Mouse (Mus musculus) C2C12 (cell line): Measurements from ENCODE around the gene Vapb. TPM values are rescaled to one million over a fixed set of nuclear protein-coding genes. Genes with fewer than 3 reads are reported as not detected.

Experiments used
- H3K27me3 ChIP-seq: one replicate; pipeline ENCODE4 v1.6.1; 2011; ENCODE audit not compliant: control insufficient read depth, insufficient read depth, insufficient read length
- H3K36me3 ChIP-seq: one replicate; pipeline ENCODE4 v1.6.1; 2011; ENCODE audit not compliant: control insufficient read depth, insufficient read depth
- H3K4me3 ChIP-seq: one replicate; pipeline ENCODE4 v1.5.1; 2011; ENCODE audit warnings: mild to moderate bottlenecking, control low read depth; ENCODE audit not compliant: poor library complexity, insufficient read depth, severe bottlenecking
- H3K79me2 ChIP-seq: one replicate; pipeline ENCODE4 v1.6.1; 2011; ENCODE audit not compliant: control insufficient read depth, insufficient read depth
- H3K79me3 ChIP-seq: one replicate; pipeline ENCODE4 v1.6.1; 2011; ENCODE audit warnings: low read depth, control low read depth
- H3ac ChIP-seq: one replicate; pipeline ENCODE3; 2011; ENCODE audit warnings: low read depth; ENCODE audit not compliant: control insufficient read depth, insufficient read length
- CEBPB ChIP-seq: IDR thresholded peaks from one replicate; pipeline ENCODE4 v1.6.1; 2011; ENCODE audit warnings: low read depth, mild to moderate bottlenecking, control low read depth, moderate library complexity
- CTCF ChIP-seq: IDR thresholded peaks from one replicate; pipeline ENCODE4 v1.5.1; 2011; ENCODE audit not compliant: control insufficient read depth, insufficient read depth, insufficient read length
- FOSL1 ChIP-seq: IDR thresholded peaks from one replicate; pipeline ENCODE4 v1.8.0; 2011; ENCODE audit warnings: mild to moderate bottlenecking, low read length; ENCODE audit not compliant: poor library complexity, insufficient read depth, severe bottlenecking
- MAX ChIP-seq: IDR thresholded peaks from one replicate; pipeline ENCODE4 v1.6.1; 2011; ENCODE audit warnings: mild to moderate bottlenecking, control low read depth
- MYOD1 ChIP-seq: IDR thresholded peaks from one replicate; pipeline ENCODE4 v1.6.1; 2011; ENCODE audit warnings: low read depth; ENCODE audit not compliant: control insufficient read depth, insufficient read length
- MYOG ChIP-seq: IDR thresholded peaks from one replicate; pipeline ENCODE4 v1.6.1; 2011; ENCODE audit not compliant: control insufficient read depth, insufficient read length; ENCODE audit errors: extremely low read depth
- USF1 ChIP-seq: IDR thresholded peaks from one replicate; pipeline ENCODE4 v1.6.1; 2011; ENCODE audit warnings: low read depth, mild to moderate bottlenecking, control low read depth, moderate library complexity
- polyA plus RNA-seq: library from polyadenylated mRNA; unstranded; fragments of >200 nt; fragmentation: generic; extraction: Trizol; gene quantifications from one replicate; pipeline ENCODE4 v1.2.1, GENCODE M21; 2012; ENCODE audit warnings: missing spikeins

Gene Vapb
- polyA plus RNA-seq, 1 experiment = 37.4 TPM

DNA sequence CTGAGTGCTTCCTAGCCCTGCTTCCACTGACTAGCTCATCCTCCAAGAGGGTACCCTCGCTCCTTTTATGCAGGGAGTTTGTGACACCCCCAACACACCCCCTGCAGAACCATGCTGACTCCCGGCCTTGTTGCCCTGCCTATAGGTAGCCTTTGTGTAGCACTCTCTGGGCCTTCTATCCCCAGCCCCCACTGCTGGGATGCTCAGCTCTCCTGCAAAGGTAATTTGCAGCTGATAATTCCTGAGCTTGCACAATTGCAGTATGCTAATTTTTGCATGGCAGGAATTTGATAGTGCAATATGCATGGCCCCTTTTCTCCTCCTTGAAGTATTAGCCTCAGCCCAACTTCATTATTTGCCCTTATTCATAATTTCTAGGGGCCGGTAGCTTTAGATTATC, 38.2 kb downstream of the Vapb start:
- Histone ChIP-seq H3ac (no peak overlapping the region), H3K79me3 (peaks cover 20% of the 10 kb centered on the region), H3K27me3 (no peaks in the 10 kb centered on the region), H3K36me3 (peaks cover 42% of the 10 kb centered on the region), H3K4me3 (no peak overlapping the region), H3K79me2 (peaks cover 41% of the 10 kb centered on the region)
- TF ChIP-seq MAX = no peak
- TF ChIP-seq MYOG = no peak

- Histone ChIP-seq H3K4me3 (no peak overlapping the region), H3K79me2 (peaks cover 35% of the 10 kb centered on the region), H3K36me3 (peaks cover 42% of the 10 kb centered on the region), H3K79me3 (peaks cover 19% of the 10 kb centered on the region), H3ac (no peak overlapping the region), H3K27me3 (no peaks in the 10 kb centered on the region)
- TF ChIP-seq MAX (no peak), CEBPB (no peak), MYOD1 (no peak), CTCF (no peak), USF1 (no peak), MYOG (no peak), FOSL1 (no peak)
Measured at GRCm38 (mm10) chr2:173776108-173776507, 38.8 kb downstream of the Vapb start.

GRCm38 (mm10) chr2:173780931-173781330, 43.6 kb downstream of the Vapb start:
- Histone ChIP-seq H3K36me3 (peaks cover 38% of the 10 kb centered on the region), H3K4me3 (no peak overlapping the region), H3K27me3 (no peaks in the 10 kb centered on the region), H3K79me2 (no peaks in the 10 kb centered on the region), H3ac (no peak overlapping the region), H3K79me3 (no peaks in the 10 kb centered on the region)
- TF ChIP-seq USF1 (no peak), CTCF (no peak), CEBPB (no peak), FOSL1 (no peak), MYOD1 (no peak), MYOG (no peak), MAX (no peak)

DNA sequence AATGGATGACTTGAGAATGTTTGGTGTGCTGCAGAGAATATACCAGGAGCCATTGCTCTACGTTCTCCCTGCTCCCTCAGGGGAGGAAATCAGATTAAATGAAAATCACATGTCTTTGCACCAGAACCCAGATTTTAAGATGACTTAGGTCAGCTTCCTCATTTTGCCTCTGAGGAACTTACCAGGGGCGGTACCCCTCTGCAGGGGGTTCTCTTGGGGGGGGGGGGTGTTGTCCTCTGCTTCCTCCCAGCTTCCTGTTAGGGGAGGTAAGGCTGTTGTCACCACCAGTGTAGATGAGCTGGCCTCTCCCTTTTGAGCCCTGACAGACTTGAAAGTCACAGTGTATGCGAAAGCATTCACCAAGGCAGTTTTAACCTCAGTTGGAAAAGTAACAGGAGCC, 47.1 kb downstream of the Vapb start:
- H3K36me3 ChIP-seq = peaks cover 13% of the 10 kb centered on the region
- H3ac ChIP-seq = no peak overlapping the region
- no peaks in the 10 kb centered on the region for H3K79me3 ChIP-seq
- no peak overlapping the region for H3K4me3 ChIP-seq
- no peaks in the 10 kb centered on the region for H3K79me2 ChIP-seq
- no peak for TF ChIP-seq MYOD1
- TF ChIP-seq MYOG = no peak
- no peak for TF ChIP-seq CTCF
- no peak for TF ChIP-seq FOSL1
- no peak for TF ChIP-seq CEBPB
- TF ChIP-seq USF1 = no peak
- TF ChIP-seq MAX = no peak
- H3K27me3 ChIP-seq = no peaks in the 10 kb centered on the region

DNA sequence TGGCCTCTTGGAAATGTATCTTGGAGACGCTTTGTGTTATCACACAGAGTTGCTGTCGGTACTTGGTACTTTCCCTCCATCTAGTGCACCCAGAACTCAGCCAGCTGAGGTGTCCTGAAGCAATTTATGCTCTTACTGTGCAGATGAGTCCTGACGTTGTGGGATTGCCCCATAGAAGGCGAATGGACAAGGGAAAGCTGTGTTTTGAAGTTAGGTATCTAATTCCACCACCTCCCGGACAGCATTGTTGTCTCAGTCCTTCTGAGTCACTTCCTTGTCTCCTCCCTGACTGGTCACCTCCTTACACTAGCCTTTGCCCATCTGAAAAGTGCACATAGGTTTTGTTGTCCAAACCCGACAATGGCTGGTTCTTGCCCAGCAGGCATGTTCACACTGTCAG, 47.6 kb downstream of the Vapb start:
- H3K4me3 ChIP-seq = no peak overlapping the region
- no peaks in the 10 kb centered on the region for H3K79me3 ChIP-seq
- H3K79me2 ChIP-seq = no peaks in the 10 kb centered on the region
- H3K36me3 ChIP-seq = peaks cover 13% of the 10 kb centered on the region
- H3ac ChIP-seq = no peak overlapping the region
- TF ChIP-seq CTCF = no peak
- TF ChIP-seq USF1 = no peak
- TF ChIP-seq MYOG = no peak
- no peak for TF ChIP-seq CEBPB
- no peak for TF ChIP-seq MAX
- no peak for TF ChIP-seq MYOD1
- no peak for TF ChIP-seq FOSL1
- no peaks in the 10 kb centered on the region for H3K27me3 ChIP-seq

- Histone ChIP-seq H3K79me3 (no peaks in the 10 kb centered on the region), H3K4me3 (no peak overlapping the region), H3ac (no peak overlapping the region), H3K27me3 (no peaks in the 10 kb centered on the region), H3K79me2 (no peaks in the 10 kb centered on the region), H3K36me3 (no peaks in the 10 kb centered on the region)
- TF ChIP-seq MYOD1 (no peak), CTCF (no peak), MAX (no peak), USF1 (no peak), CEBPB (no peak), FOSL1 (no peak), MYOG (no peak)
Measured at GRCm38 (mm10) chr2:173789945-173790804, 52.9 kb downstream of the Vapb start.
